Mouse (Mus musculus): Measurements from ENCODE around the gene Hoxb3. TPM values are rescaled to one million over a fixed set of nuclear protein-coding genes. Genes with fewer than 3 reads are reported as not detected.

Gene Hoxb3
- polyA plus RNA-seq, 1 experiment from 2014 or later, result 1.1 TPM

DNA sequence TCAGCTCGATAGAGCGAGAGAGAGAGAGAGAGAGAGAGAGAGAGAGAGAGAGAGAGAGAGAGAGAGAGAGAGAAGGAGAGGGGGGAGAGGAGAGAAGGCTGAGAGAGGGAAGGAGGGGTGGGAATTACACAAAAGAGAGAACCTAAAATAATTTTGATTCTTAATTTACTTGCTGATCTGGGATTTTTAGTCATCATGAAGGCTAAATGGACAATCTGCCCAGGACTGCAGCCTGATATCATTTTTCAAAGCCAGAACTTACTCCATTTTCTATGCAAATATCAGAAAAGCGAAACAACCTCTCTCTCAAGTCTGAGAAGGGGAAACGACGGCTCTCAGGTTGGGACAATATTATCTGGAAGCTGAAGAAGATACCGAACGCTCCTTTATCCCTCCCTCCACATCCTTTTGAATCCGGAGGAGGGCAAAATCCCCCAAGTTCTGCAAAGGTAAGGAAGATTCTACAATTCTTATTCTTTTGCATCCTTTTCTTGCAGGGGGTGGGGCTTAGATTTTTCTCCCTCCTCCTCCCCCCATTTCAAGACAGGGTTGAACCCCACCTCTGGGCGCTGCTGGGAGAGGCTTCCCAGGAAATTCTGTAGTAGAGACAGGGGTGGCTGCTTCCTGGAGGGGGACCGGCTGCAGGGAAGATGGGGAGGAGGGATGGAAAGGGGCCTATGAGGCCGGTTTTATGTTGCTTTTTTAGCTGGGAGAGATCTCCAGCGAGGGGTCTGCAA lies 30.4 kb upstream of the Hoxb3 start:
- peak overlapping the region; percentile 70 for H3K27ac ChIP-seq (ENCODE audit: low read depth, low read length)
- H3K4me3 ChIP-seq (ENCODE audit: low read depth, low read length), result peak overlapping the region; percentile 46
- peak overlapping the region; percentile 63 for H3K4me2 ChIP-seq (replicated peaks; ENCODE audit: low read depth)
- H3K36me3 ChIP-seq (ENCODE audit: control insufficient read depth, insufficient read depth), result no peaks in the 10 kb centered on the region
- no peaks in the 10 kb centered on the region for H3K4me1 ChIP-seq (replicated peaks; ENCODE audit: control insufficient read depth, insufficient read depth, low read length)
- ATAC-seq, result no peak
- no peak for TF ChIP-seq CTCF (IDR thresholded peaks at IDR 0.05; ENCODE audit: low read depth)
- WGBS, result 8% methylated on average over 12 of the region's 12 CpGs
- H3K9me3 ChIP-seq (ENCODE audit: control insufficient read depth), result no peaks in the 10 kb centered on the region
- peak overlapping the region; percentile 51 for H3K9ac ChIP-seq (ENCODE audit: low read depth, low read length)
- peaks cover 75% of the 10 kb centered on the region for H3K27me3 ChIP-seq (replicated peaks; ENCODE audit: control insufficient read depth, insufficient read depth, low read length)

DNA sequence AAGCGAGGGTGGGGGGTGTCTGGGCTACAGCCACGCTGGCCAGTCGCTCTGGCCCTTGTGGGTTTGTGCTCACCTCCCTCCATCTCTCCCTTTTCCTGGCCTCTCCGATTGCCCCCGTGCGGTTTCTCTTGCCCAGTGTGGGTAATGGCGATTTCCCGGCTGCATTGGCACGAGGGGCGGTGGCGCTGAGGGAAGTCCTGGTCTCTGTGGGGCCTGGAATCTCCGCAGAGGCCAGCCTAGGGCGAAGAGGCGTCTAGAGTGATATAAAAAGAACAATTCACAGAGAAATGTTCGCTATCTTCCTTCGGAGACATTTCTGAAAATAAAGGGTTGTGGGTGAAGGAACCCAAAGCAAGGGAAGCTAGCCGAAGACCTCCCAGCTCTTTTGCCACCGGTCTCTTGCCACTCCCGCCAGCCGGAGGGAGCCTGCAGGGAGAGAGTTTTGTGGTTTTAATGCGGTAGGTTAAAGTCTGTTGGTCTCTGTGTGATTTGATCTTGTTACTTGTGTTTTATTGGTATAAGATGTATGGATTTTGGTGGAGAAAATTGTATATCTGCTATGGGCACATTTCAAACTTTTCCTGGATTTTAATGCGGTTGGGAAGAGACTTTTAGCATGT lies 29.7 kb upstream of the Hoxb3 start:
- no peak for ATAC-seq
- peak overlapping the region; percentile 51 for H3K9ac ChIP-seq (ENCODE audit: low read depth, low read length)
- H3K4me3 ChIP-seq (ENCODE audit: low read depth, low read length), result peak overlapping the region; percentile 46
- peak overlapping the region; percentile 70 for H3K27ac ChIP-seq (ENCODE audit: low read depth, low read length)
- H3K9me3 ChIP-seq (ENCODE audit: control insufficient read depth), result no peaks in the 10 kb centered on the region
- no peak for TF ChIP-seq CTCF (IDR thresholded peaks at IDR 0.05; ENCODE audit: low read depth)
- peaks cover 75% of the 10 kb centered on the region for H3K27me3 ChIP-seq (replicated peaks; ENCODE audit: control insufficient read depth, insufficient read depth, low read length)
- no peaks in the 10 kb centered on the region for H3K4me1 ChIP-seq (replicated peaks; ENCODE audit: control insufficient read depth, insufficient read depth, low read length)
- 9% methylated on average over 22 of the region's 22 CpGs for WGBS
- peak overlapping the region; percentile 63 for H3K4me2 ChIP-seq (replicated peaks; ENCODE audit: low read depth)
- H3K36me3 ChIP-seq (ENCODE audit: control insufficient read depth, insufficient read depth), result no peaks in the 10 kb centered on the region

DNA sequence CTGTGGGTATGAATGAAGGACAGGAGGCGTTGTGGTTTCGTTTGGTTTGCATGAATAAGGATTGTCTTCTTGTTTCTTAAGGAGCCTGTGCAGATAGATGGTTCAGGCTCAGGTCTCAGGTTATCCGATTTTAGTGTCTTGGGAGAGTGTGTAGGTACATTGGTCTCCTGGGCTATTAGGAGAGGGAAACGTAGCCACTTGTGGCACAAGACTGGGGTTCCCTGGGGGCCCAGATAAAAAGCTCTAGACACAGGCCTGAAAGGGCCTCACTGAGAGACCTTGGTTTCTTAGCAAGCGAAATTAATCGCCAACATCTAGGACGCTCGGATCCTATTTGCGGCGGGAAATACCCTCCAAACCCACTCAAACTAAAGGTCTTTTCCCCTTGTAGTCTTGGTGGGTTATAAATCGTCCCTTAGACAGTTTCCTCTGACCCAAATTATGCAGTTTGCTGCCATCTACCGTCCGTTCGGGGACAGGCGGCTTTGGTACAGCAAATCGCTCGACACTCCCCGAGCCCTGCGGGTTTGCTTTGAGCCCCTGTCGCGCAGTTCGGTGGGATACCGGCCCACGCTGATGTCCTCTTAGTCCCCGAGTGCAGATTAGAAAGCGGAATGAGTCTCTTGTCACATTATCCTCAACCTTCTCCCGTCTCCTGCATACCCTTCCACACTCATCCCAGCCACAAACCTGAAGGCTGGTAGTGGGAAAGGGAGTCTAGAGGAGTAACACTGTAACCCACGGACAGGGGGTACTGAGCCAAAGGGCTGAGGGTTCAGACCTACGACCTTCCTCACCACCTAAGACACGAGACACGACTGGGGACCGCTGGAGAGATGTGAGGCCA lies 28.7 kb upstream of the Hoxb3 start:
- TF ChIP-seq CTCF (IDR thresholded peaks at IDR 0.05; ENCODE audit: low read depth), result peak; percentile 86
- H3K4me1 ChIP-seq (replicated peaks; ENCODE audit: control insufficient read depth, insufficient read depth, low read length), result no peaks in the 10 kb centered on the region
- peaks cover 74% of the 10 kb centered on the region for H3K27me3 ChIP-seq (replicated peaks; ENCODE audit: control insufficient read depth, insufficient read depth, low read length)
- no peaks in the 10 kb centered on the region for H3K36me3 ChIP-seq (ENCODE audit: control insufficient read depth, insufficient read depth)
- H3K4me3 ChIP-seq (ENCODE audit: low read depth, low read length), result peak overlapping the region; percentile 46
- H3K27ac ChIP-seq (ENCODE audit: low read depth, low read length), result no peak overlapping the region
- H3K4me2 ChIP-seq (replicated peaks; ENCODE audit: low read depth), result peak overlapping the region; percentile 63
- WGBS, result 1% methylated on average over 32 of the region's 32 CpGs
- no peak for ATAC-seq
- no peaks in the 10 kb centered on the region for H3K9me3 ChIP-seq (ENCODE audit: control insufficient read depth)
- H3K9ac ChIP-seq (ENCODE audit: low read depth, low read length), result peak overlapping the region; percentile 51; the same call in 1 of the 2 replicates

DNA sequence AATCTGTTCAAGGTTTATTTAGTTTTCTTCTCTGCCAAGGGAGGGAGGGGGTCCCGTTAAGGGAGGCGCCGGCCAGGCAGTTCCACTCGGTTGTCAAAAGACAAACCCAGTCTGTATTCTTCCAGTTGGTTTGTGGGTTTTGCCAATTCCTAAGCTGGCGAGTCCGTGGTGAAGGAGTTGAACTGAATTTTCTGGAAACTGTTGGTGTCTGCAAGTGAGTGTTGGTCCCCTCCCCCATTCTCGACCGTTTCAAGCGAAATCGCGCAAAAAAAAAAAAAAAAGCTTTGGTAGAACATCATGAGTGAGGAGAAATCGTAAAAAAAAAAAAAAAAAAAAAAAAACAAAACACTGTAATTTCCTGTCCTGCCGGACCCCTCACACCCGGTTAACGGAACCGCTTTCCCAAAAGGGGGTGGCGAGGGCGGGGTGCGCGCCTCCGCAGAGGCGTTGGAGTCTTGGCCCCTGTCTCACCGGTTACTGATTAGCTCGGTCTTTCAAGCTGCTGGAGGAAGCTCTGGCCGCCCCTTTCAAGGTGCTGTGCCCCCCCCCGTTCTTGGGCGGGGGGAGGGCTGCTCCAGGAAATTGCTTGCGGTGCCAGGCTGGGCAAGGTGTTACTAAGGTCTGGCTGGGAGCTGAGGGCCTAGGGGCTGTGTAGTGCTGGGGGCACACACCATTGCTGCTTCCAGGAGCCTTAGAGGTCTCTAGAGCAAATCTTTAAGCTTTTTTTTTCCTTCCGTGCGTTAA lies 27.9 kb upstream of the Hoxb3 start:
- H3K4me1 ChIP-seq (replicated peaks; ENCODE audit: control insufficient read depth, insufficient read depth, low read length), result no peaks in the 10 kb centered on the region; the same call in 1 of the 2 replicates
- ATAC-seq, result 0 out of 2 replicates have a peak, but pooled peaks have one; percentile 20

DNA sequence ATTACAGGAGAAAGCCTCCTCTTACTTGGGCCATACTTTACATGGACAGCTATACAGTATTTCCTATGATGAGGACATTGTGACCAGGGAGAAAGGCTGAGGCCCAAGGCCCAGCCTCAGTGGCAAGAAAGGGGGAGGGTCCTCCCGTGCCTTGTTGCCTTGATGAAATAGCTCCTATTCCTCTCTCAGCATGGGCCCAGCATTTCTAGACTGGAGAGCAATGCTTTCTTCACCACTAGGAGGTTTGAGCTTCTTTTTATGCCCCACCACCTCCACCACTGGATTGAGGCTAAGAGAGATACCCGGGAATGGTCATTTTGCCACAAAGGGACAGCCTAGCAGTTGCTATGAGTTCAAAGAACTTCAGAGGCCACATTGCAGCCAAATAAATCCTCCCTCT lies 26.1 kb upstream of the Hoxb3 start:
- peaks cover 86% of the 10 kb centered on the region for H3K27me3 ChIP-seq (replicated peaks; ENCODE audit: control insufficient read depth, insufficient read depth, low read length)
- peak; percentile 34 for TF ChIP-seq CTCF (IDR thresholded peaks at IDR 0.05; ENCODE audit: low read depth)
- H3K4me2 ChIP-seq (replicated peaks; ENCODE audit: low read depth), result peak overlapping the region; percentile 6; the same call in 1 of the 2 replicates
- no peaks in the 10 kb centered on the region for H3K9me3 ChIP-seq (ENCODE audit: control insufficient read depth)
- no peak for ATAC-seq
- H3K27ac ChIP-seq (ENCODE audit: low read depth, low read length), result no peak overlapping the region
- H3K4me1 ChIP-seq (replicated peaks; ENCODE audit: control insufficient read depth, insufficient read depth, low read length), result no peaks in the 10 kb centered on the region; the same call in 1 of the 2 replicates
- WGBS, result 42% methylated on average over 2 of the region's 2 CpGs
- no peaks in the 10 kb centered on the region for H3K36me3 ChIP-seq (ENCODE audit: control insufficient read depth, insufficient read depth)
- H3K9ac ChIP-seq (ENCODE audit: low read depth, low read length), result no peak overlapping the region
- H3K4me3 ChIP-seq (ENCODE audit: low read depth, low read length), result no peak overlapping the region

More for the DNA sequence above, 27.9 kb upstream of the Hoxb3 start:
- Histone ChIP-seq H3K9ac (ENCODE audit: low read depth, low read length) (0 out of 2 replicates have a peak overlapping the region, but pooled peaks have one; percentile 11), H3K27me3 (replicated peaks; ENCODE audit: control insufficient read depth, insufficient read depth, low read length) (peaks cover 80% of the 10 kb centered on the region), H3K4me3 (ENCODE audit: low read depth, low read length) (peak overlapping the region; percentile 46), H3K4me2 (replicated peaks; ENCODE audit: low read depth) (peak overlapping the region; percentile 63), H3K27ac (ENCODE audit: low read depth, low read length) (no peak overlapping the region), H3K9me3 (ENCODE audit: control insufficient read depth) (no peaks in the 10 kb centered on the region), H3K36me3 (ENCODE audit: control insufficient read depth, insufficient read depth) (no peaks in the 10 kb centered on the region)
- no peak for TF ChIP-seq CTCF (IDR thresholded peaks at IDR 0.05; ENCODE audit: low read depth)
- WGBS, result 2% methylated on average over 30 of the region's 30 CpGs

Data from intestine, postnatal 0 days (tissue).